Mouse (Mus musculus) hindlimb bud, embryonic 11.5 days (tissue): ENCODE results near the gene Serpinf2.
A peak's percentile ranks its signal among the peaks of the same experiment; 100 is the strongest.
"Not testable (repeated sequence)": the region's sequence is repeated elsewhere in the genome, so short reads cannot be mapped to it uniquely, and the experiment has no call there.

Source experiments
- DNase-seq: peaks from one replicate; pipeline ENCODE4 v3.0.0-alpha.2; 2012; ENCODE audit warnings: low read depth, low spot score; ENCODE audit errors: extremely low spot score

Gene Serpinf2

GRCm38 (mm10) chr11:75459751-75460102, 20.3 kb upstream of the Serpinf2 start:
- no peak for DNase-seq

- no peak for DNase-seq
These were observed 19.8 kb upstream of the Serpinf2 start for GRCm38 (mm10) chr11:75459141-75459711.

- DNase-seq = no peak
These were observed 19.2 kb upstream of the Serpinf2 start for GRCm38 (mm10) chr11:75458628-75459041.

GRCm38 (mm10) chr11:75458169-75458568, 18.8 kb upstream of the Serpinf2 start:
- no peak for DNase-seq

- DNase-seq = no peak
These were observed 17.1 kb upstream of the Serpinf2 start for GRCm38 (mm10) chr11:75456440-75456871.

- not testable (repeated sequence) for DNase-seq
These were observed 16.6 kb upstream of the Serpinf2 start for GRCm38 (mm10) chr11:75455971-75456370.

- DNase-seq = no peak
These were observed 15.8 kb upstream of the Serpinf2 start for GRCm38 (mm10) chr11:75455041-75455736.

- DNase-seq = peak; percentile 64
These were observed 14.9 kb upstream of the Serpinf2 start, which contains the start of gene Wdr81 for GRCm38 (mm10) chr11:75453991-75454930. TSS of gene Wdr81 (minus strand) at chr11:75454717.

GRCm38 (mm10) chr11:75452812-75453557, 13.6 kb upstream of the Serpinf2 start:
- no peak for DNase-seq

GRCm38 (mm10) chr11:75452081-75452480, 12.7 kb upstream of the Serpinf2 start:
- no peak for DNase-seq

- DNase-seq = no peak
These were observed 11.5 kb upstream of the Serpinf2 start for GRCm38 (mm10) chr11:75450936-75451335.

GRCm38 (mm10) chr11:75450304-75450908, 11.0 kb upstream of the Serpinf2 start:
- no peak for DNase-seq

GRCm38 (mm10) chr11:75449695-75450094, 10.3 kb upstream of the Serpinf2 start:
- no peak for DNase-seq

GRCm38 (mm10) chr11:75448575-75448974, 9.2 kb upstream of the Serpinf2 start:
- DNase-seq = no peak

GRCm38 (mm10) chr11:75443711-75444110, 4.3 kb upstream of the Serpinf2 start:
- no peak for DNase-seq

- DNase-seq = no peak
These were observed 2.2 kb upstream of the Serpinf2 start for GRCm38 (mm10) chr11:75441601-75442000.

GRCm38 (mm10) chr11:75441034-75441433, 1.6 kb upstream of the Serpinf2 start:
- no peak for DNase-seq

- no peak for DNase-seq
These were observed 560 bp upstream of the Serpinf2 start for GRCm38 (mm10) chr11:75439951-75440350.

- no peak for DNase-seq
These were observed 587 bp downstream of the Serpinf2 start for GRCm38 (mm10) chr11:75438804-75439203.

GRCm38 (mm10) chr11:75438194-75438593, 1.2 kb downstream of the Serpinf2 start:
- DNase-seq = no peak
